Mouse (Mus musculus): ENCODE data around the gene Bicral. TPM values are rescaled to one million over a fixed set of nuclear protein-coding genes. Genes with fewer than 3 reads are reported as not detected.

The Bicral gene
- polyA plus RNA-seq, 1 experiment from 2014 or later, result 7.8 TPM

DNA sequence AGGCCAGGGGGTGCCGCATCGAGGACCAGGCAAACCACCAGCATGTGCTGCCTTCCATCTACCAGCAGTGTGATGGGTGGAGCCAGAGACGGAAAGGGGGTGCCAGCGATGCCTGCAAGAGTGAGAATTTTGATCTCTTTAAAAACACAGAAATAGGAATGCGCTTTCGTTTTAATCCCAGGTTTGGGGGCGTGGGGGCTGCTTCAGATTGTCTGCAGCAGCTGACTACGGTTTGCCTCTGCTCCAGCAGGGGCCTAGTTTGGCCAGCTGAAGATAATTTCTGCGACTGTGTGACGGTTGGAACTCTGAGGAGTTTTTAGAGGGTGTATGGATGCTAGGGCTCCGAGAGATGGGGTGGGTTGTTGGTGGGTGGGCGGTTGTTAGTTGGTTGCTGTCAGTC is 99.5 kb downstream of the Bicral start:
- H3K9ac ChIP-seq, result no peak overlapping the region
- no peak for ATAC-seq (ENCODE audit: low FRiP score)

DNA sequence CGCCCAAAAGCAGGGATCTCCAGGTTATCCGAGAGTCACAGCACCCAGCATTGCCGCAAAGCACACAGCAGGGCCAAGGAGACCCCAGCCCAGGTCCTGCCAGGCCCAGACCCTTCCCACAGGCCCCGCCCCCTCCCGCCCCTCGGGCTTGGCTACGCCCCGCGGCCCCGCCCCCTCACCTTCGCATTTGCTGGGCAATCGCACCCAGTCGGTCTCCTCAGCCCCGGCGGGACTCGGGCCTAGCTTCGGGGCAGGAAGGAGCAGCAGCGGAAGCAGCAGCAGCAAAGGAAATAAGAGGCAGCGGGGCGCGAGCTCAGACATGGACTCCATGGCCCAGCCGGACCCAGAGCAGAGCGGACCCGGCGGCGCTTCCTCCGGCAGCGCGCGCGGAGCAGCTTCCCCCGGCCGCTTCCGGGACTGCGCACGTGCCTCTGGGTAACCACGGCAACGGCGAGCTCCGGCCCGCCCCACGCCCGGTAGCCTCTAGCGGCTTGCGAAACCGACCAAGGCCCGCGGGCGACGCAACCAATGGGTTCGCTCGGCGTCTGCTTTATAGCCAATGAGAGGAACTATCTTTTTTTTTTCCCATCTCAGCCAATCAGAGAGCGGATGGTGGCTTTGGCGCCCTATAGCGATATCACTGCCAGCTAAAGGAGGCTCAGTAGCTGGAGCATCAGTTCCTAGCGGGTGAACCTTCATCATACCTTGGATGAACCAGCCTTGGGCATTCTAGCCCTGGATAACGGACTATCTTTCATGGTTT is 106.3 kb downstream of the Bicral start, which contains the start of gene Cnpy3:
Gene Cnpy3, minus strand, starts transcription at position 421 of the 763 bp plus-strand sequence.
- Histone ChIP-seq H3K4me3 (peak within 1 kb of the TSS; percentile 63), H3K36me3 (peaks cover 5% of the 10 kb centered on the region; the same call in 1 of the 2 replicates), H3K4me2 (peak within 1 kb of the TSS; percentile 75), H3K9ac (peak within 1 kb of the TSS; percentile 80), H3K9me3 (no peaks in the 10 kb centered on the region), H3K27ac (peak within 1 kb of the TSS; percentile 85), H3K4me1 (replicated peaks) (peaks cover 22% of the 10 kb centered on the region), H3K27me3 (no peaks in the 10 kb centered on the region)
- WGBS, result under 1% methylated on average over 54 of the region's 58 CpGs
- ATAC-seq (ENCODE audit: low FRiP score), result peak; percentile 99

More for the DNA sequence above, 99.5 kb downstream of the Bicral start:
- no peak overlapping the region for H3K4me2 ChIP-seq
- H3K9me3 ChIP-seq, result no peaks in the 10 kb centered on the region
- H3K36me3 ChIP-seq, result no peaks in the 10 kb centered on the region
- H3K27ac ChIP-seq, result no peak overlapping the region
- H3K4me1 ChIP-seq (replicated peaks), result no peaks in the 10 kb centered on the region
- 83% methylated on average over 12 of the region's 12 CpGs for WGBS
- H3K27me3 ChIP-seq, result no peaks in the 10 kb centered on the region
- H3K4me3 ChIP-seq, result no peak overlapping the region

DNA sequence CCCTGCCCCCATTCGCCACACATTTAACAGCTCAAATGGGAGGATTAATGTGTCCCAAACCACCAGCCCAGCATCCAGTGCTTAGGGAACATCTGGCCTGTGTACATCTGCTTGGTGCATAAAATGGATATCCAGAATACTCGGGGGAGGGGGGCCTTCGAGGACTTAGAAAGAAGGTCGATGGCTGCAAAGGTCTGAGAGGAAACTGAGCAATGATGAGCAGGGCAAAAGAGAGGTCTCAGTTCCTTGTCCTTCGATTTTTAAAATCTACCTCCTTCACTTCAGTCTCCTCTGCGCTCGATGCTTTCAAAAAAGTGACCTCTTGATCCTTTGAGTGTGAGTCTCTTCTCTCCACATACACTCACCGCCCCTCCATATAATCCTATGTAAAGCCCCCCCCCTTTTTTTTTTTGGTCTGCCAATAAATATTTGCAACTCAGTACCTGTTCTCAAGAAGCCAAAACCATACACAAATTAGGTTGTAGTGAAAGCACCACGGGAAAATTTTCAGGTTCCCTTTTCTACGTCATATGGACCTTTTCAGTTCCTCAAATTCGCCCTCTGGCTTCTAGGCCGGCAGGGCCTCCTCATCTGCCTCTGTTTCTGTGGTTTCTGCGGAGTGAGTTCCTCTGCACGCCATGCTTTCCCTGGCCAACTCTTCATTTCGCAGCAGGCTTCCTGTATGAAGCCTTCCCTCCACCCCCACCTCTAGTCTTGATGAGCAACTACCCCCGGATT is 107.1 kb downstream of the Bicral start:
- H3K36me3 ChIP-seq, result peaks cover 12% of the 10 kb centered on the region
- H3K9ac ChIP-seq, result peak overlapping the region; percentile 80
- 30% methylated on average over 16 of the region's 16 CpGs for WGBS
- H3K27me3 ChIP-seq, result no peaks in the 10 kb centered on the region
- ATAC-seq (ENCODE audit: low FRiP score), result no peak; the same call in 1 of the 2 replicates
- H3K4me1 ChIP-seq (replicated peaks), result peaks cover 22% of the 10 kb centered on the region
- no peaks in the 10 kb centered on the region for H3K9me3 ChIP-seq
- H3K27ac ChIP-seq, result peak overlapping the region; percentile 85
- peak overlapping the region; percentile 75 for H3K4me2 ChIP-seq
- peak overlapping the region; percentile 63 for H3K4me3 ChIP-seq

DNA sequence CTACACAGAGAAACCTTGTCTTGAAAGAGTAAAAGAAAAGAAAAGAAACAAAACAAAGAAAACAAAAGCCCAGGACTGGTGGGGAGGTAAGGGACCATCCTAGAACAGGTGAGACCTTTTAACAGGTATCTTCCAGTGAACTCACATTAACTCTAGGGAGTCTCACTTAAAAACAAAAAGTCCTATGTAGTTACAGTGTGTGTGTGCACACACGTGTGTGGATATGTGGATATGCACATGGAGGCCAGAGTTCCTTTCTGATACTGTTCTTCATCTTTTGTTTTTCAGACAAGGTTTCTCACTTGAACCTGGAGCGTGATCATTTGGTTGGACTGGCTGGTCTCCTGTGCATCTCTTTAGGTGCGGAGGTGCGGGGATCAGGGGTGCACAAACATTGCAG is 107.7 kb downstream of the Bicral start:
- no peak for ATAC-seq (ENCODE audit: low FRiP score)
- Histone ChIP-seq H3K36me3 (peaks cover 19% of the 10 kb centered on the region), H3K4me1 (replicated peaks) (peaks cover 22% of the 10 kb centered on the region), H3K4me3 (peak overlapping the region; percentile 63; the same call in 1 of the 2 replicates), H3K27me3 (no peaks in the 10 kb centered on the region), H3K27ac (peak overlapping the region; percentile 85; the same call in 1 of the 2 replicates), H3K9me3 (no peaks in the 10 kb centered on the region), H3K9ac (peak overlapping the region; percentile 80), H3K4me2 (peak overlapping the region; percentile 75)
- WGBS, result 93% methylated on average over 4 of the region's 4 CpGs

DNA sequence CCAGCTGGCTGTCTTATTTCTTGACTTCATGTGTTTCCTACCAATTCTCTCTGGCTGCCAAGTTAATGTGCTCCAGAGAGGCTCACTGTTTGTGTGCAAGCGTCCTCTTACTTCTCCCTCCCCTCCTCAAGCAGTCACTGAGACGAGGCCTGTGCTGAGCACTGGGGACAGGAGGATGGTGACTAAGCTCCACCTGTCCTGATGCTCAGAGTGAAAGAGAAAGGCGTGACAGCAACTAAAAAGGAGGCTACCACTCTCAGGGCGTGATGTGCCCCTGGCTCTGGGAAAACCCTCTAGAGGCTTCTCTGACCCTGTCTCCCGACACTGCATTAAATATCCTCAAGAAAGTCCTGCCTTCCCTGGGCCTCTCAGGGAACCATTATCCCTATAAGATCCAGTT is 109.0 kb downstream of the Bicral start:
- no peak for ATAC-seq (ENCODE audit: low FRiP score)

More for the DNA sequence above, 109.0 kb downstream of the Bicral start:
- Histone ChIP-seq H3K27ac (no peak overlapping the region), H3K4me1 (replicated peaks) (peaks cover 22% of the 10 kb centered on the region), H3K36me3 (peaks cover 23% of the 10 kb centered on the region), H3K27me3 (no peaks in the 10 kb centered on the region), H3K4me2 (no peak overlapping the region), H3K9me3 (no peaks in the 10 kb centered on the region), H3K4me3 (no peak overlapping the region), H3K9ac (no peak overlapping the region)
- 95% methylated on average over 5 of the region's 5 CpGs for WGBS

Other genes starting within 250 kb of the Bicral start
- gene Ptk7, start 229.0 kb downstream of the Bicral start, polyA plus RNA-seq (2015; fragmentation: Nextera tagmentation; extraction: Ambion mirVana), result 39.9 and 40.7 TPM in 2 replicates
- gene Klc4, start 212.5 kb downstream of the Bicral start, polyA plus RNA-seq (2015; fragmentation: Nextera tagmentation; extraction: Ambion mirVana), result 45.1 and 45.9 TPM in 2 replicates
- 73.5 and 75.6 TPM in 2 replicates for gene Mrpl2, start 212.3 kb downstream of the Bicral start, polyA plus RNA-seq (2015; fragmentation: Nextera tagmentation; extraction: Ambion mirVana)
- 40.0 and 41.2 TPM in 2 replicates for gene Cul7, start 208.1 kb downstream of the Bicral start, polyA plus RNA-seq (2015; fragmentation: Nextera tagmentation; extraction: Ambion mirVana)
- gene Rrp36, start 184.1 kb downstream of the Bicral start, polyA plus RNA-seq (2015; fragmentation: Nextera tagmentation; extraction: Ambion mirVana), result 52.3 and 56.2 TPM in 2 replicates
- gene Mea1, start 179.7 kb downstream of the Bicral start, polyA plus RNA-seq (2015; fragmentation: Nextera tagmentation; extraction: Ambion mirVana), result 257 and 261 TPM in 2 replicates
- gene Klhdc3, start 177.6 kb downstream of the Bicral start, polyA plus RNA-seq (2015; fragmentation: Nextera tagmentation; extraction: Ambion mirVana), result 162 and 164 TPM in 2 replicates
- gene Ppp2r5d, start 153.4 kb downstream of the Bicral start, polyA plus RNA-seq (2015; fragmentation: Nextera tagmentation; extraction: Ambion mirVana), result 78.2 and 79.7 TPM in 2 replicates
- 24.4 and 24.7 TPM in 2 replicates for gene Pex6, start 147.0 kb downstream of the Bicral start, polyA plus RNA-seq (2015; fragmentation: Nextera tagmentation; extraction: Ambion mirVana)
- 0.90 and 1.5 TPM in 2 replicates for gene Gnmt, start 129.3 kb downstream of the Bicral start, polyA plus RNA-seq (2015; fragmentation: Nextera tagmentation; extraction: Ambion mirVana)
- 66.1 and 67.1 TPM in 2 replicates for gene Cnpy3, start 106.3 kb downstream of the Bicral start, polyA plus RNA-seq (2015; fragmentation: Nextera tagmentation; extraction: Ambion mirVana)
- 0.26 and 0.40 TPM in 2 replicates for gene Ptcra, start 94.8 kb downstream of the Bicral start, polyA plus RNA-seq (2015; fragmentation: Nextera tagmentation; extraction: Ambion mirVana)
- gene 2310039H08Rik, start 85.8 kb downstream of the Bicral start, polyA plus RNA-seq (2015; fragmentation: Nextera tagmentation; extraction: Ambion mirVana), result 49.4 and 58.4 TPM in 2 replicates
- gene Rpl7l1, start 75.8 kb downstream of the Bicral start, polyA plus RNA-seq (2015; fragmentation: Nextera tagmentation; extraction: Ambion mirVana), result 92.8 and 113 TPM in 2 replicates
- gene Tbcc, start 32.2 kb upstream of the Bicral start, polyA plus RNA-seq (2015; fragmentation: Nextera tagmentation; extraction: Ambion mirVana), result 58.7 and 63.7 TPM in 2 replicates
- gene Prph2, start 52.0 kb upstream of the Bicral start, polyA plus RNA-seq (2015; fragmentation: Nextera tagmentation; extraction: Ambion mirVana), result not detected in 2 replicates
- gene Ubr2, start 152.1 kb upstream of the Bicral start, polyA plus RNA-seq (2015; fragmentation: Nextera tagmentation; extraction: Ambion mirVana), result 14.8 and 16.2 TPM in 2 replicates

All from hindbrain, embryonic 13.5 days (tissue).